Mouse (Mus musculus) lung, postnatal 0 days (tissue): Measurements from ENCODE around the gene Aak1.

Experiments used
- CTCF ChIP-seq: IDR thresholded peaks from 2 replicates; pipeline ENCODE4 v1.5.1; 2016; ENCODE audit warnings: antibody characterized with exemption, mild to moderate bottlenecking
- EP300 ChIP-seq: IDR thresholded peaks from 2 replicates; pipeline ENCODE4 v1.6.1; 2016; ENCODE audit warnings: antibody characterized with exemption, mild to moderate bottlenecking, control low read depth

DNA sequence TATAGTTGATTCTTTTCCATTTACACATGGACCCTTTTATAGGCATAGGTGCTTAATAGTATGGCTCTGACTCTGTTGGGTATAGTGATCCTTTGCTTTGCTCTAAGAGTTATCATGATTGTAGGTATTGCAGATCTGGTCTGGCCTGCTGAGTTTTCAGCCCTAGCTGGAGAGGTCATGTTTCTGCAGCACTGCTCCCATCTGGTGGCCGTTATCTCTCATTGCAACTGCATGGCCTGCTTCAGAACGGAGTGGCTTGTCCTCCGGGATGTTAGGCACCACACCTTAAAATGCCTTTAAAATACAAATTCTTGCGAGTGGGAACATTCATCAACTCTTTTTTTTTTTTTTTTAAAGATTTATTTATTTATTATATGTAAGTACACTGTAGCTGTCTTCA lies 72.6 kb downstream of the Aak1 start:
- peak; percentile 91 for TF ChIP-seq CTCF
- no peak for TF ChIP-seq EP300
